Mouse (Mus musculus) embryonic facial prominence, embryonic 15.5 days (tissue): ENCODE data around the gene Mindy4. TPM values are rescaled to one million over a fixed set of nuclear protein-coding genes. Genes with fewer than 3 reads are reported as not detected.

ENCODE experiments used
- ATAC-seq: fragments of 200-750 bp; cut with Nextera tagmentation; 2 replicates; pipeline ENCODE4 v1.8.0; 2017; ENCODE audit warnings: low read depth, moderate TSS enrichment; ENCODE audit not compliant: insufficient number of reproducible peaks, low FRiP score, low TSS enrichment
- H3K27ac ChIP-seq: fragments of 300-500 bp; sonication (generic); replicated peaks from 2 replicates; pipeline ENCODE4 v1.5.1; 2015; ENCODE audit warnings: mild to moderate bottlenecking, inconsistent platforms
- H3K27me3 ChIP-seq: fragments of 300-500 bp; sonication (generic); 2 replicates; pipeline ENCODE4 v1.6.1; 2015; ENCODE audit warnings: inconsistent platforms
- H3K36me3 ChIP-seq: fragments of 300-500 bp; sonication (generic); 2 replicates; pipeline ENCODE4 v1.6.1; 2015; ENCODE audit warnings: mild to moderate bottlenecking, inconsistent platforms
- H3K4me1 ChIP-seq: fragments of 300-500 bp; sonication (generic); 2 replicates; pipeline ENCODE4 v1.6.1; 2015; ENCODE audit warnings: inconsistent platforms
- H3K4me2 ChIP-seq: fragments of 300-500 bp; sonication (generic); replicated peaks from 2 replicates; pipeline ENCODE4 v1.6.1; 2015; ENCODE audit warnings: mild to moderate bottlenecking, inconsistent platforms
- H3K4me3 ChIP-seq: fragments of 300-500 bp; sonication (generic); replicated peaks from 2 replicates; pipeline ENCODE4 v1.5.1; 2015; ENCODE audit warnings: mild to moderate bottlenecking, inconsistent platforms
- H3K9ac ChIP-seq: fragments of 300-500 bp; sonication (generic); 2 replicates; pipeline ENCODE4 v1.6.1; 2015; ENCODE audit warnings: inconsistent platforms
- H3K9me3 ChIP-seq: fragments of 300-500 bp; sonication (generic); replicated peaks from 2 replicates; pipeline ENCODE4 v1.6.1; 2016; ENCODE audit warnings: inconsistent platforms
- WGBS: fragments of 180-500 bp; shearing (Covaris S2); methylation state at CpG from one replicate; pipeline ENCODE4 v1.1.7; 2015; 5-methylcytosine and 5-hydroxymethylcytosine counted together
- polyA plus RNA-seq: library from polyadenylated mRNA; unstranded; fragments of >200 nt; fragmentation: Nextera tagmentation; extraction: Ambion mirVana; gene quantifications from 2 replicates; pipeline ENCODE4 v1.2.1, GENCODE M21; 2015

The Mindy4 gene
- polyA plus RNA-seq, 1 experiment from 2014 or later: 21.4 TPM

DNA sequence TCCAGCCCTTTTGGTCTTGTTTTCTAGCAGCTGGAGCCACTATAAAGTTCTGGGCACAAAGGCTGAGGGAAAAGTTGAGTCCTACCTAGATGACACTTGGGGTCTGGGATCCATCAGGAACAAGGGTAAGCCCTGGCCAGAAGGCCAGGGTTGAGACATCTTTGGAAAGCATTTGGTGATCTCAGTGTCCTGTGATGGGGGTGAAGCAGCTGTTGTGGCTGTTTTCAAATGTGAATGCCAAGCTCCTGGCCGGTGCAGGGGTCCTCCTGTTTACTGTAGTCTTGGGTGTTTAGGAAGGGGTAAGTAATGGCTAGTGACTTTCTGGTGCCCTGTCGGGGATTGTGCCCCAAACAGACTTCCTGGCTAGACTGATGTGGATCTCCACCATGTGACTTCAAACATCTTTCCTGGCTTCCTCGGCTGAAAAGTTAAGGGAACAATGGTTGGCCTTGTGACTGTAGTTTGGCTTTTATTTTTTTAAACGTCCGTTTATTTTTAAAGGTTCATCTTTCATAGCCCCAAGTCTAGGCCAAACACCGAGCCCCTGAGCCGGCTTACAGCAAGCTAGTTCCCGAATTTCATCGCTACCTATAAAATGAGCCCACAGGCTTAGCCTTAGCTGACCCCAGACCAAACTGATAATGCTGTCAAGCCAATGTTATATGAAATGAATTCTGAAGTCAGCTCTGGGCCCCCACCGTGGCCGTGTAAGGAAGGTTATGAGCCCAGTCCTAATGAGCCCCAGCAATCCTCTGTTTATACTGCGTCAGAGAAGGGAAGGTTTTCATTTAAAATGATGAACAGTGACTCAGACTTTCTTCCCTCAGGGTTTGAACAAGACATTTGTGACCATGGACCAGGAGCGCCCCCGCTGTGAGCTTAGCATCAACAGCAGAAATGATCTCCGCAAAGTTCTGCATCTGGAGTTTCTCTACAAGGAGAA, 7.5 kb downstream of the Mindy4 start:
- no peak overlapping the region for H3K9ac ChIP-seq
- ATAC-seq: no peak
- no peak overlapping the region for H3K4me3 ChIP-seq
- H3K9me3 ChIP-seq: no peaks in the 10 kb centered on the region
- WGBS: 40% methylated on average over 15 of the region's 15 CpGs
- no peaks in the 10 kb centered on the region for H3K27me3 ChIP-seq
- peaks cover 7% of the 10 kb centered on the region; the same call in 1 of the 2 replicates for H3K36me3 ChIP-seq
- peak overlapping the region; percentile 65 for H3K27ac ChIP-seq
- H3K4me2 ChIP-seq: no peak overlapping the region
- H3K4me1 ChIP-seq: 0 out of 2 replicates have a peak, but pooled peaks cover 11% of the 10 kb centered on the region

DNA sequence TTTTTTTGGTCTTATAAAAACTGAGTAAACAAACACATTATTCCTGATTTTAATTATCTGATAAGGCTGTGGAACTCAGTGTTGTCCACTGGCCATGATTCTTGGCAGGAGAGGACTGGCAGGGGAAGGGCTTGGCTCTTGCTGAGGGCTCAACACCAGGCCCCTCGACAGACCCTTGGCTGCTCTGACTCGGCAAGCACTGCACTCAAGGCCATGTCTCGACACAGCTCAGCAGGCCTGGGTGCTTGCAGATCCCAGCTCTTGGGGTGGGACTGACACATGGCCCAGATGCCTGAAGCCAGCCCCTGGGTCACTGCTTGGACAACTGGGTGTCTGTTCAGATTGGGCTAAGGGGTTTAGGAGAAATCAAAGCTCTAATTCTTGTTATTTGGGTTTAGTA, 11.4 kb downstream of the Mindy4 start:
- Histone ChIP-seq H3K27me3 (no peaks in the 10 kb centered on the region), H3K36me3 (peaks cover 33% of the 10 kb centered on the region), H3K4me1 (0 out of 2 replicates have a peak, but pooled peaks cover 8% of the 10 kb centered on the region), H3K4me2 (no peak overlapping the region), H3K4me3 (no peak overlapping the region), H3K9me3 (no peaks in the 10 kb centered on the region), H3K9ac (no peak overlapping the region), H3K27ac (no peak overlapping the region)
- WGBS: 75% methylated on average over 3 of the region's 3 CpGs
- ATAC-seq: no peak

DNA sequence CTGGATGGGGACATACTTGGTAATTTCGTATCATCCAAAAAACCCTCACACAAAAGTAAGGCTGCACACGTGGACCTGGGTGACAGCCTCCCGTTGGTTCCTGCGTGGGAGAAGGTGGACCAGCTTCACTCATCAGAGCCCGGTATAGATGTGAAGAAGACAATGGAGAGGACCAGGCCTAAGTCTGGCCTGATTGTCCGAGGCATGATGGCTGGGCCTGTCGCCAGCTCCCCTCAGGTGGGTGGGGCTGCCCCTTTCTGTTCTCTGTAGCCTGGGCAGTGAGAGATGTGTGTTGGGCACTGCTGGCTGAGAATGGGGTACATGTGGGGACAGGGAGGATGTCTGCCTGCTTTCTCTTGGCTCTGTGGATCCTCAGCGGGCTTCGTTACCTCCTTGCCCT, 15.0 kb downstream of the Mindy4 start:
- Histone ChIP-seq H3K4me3 (no peak overlapping the region), H3K9ac (no peak overlapping the region), H3K27ac (no peak overlapping the region), H3K36me3 (peaks cover 37% of the 10 kb centered on the region), H3K4me1 (no peaks in the 10 kb centered on the region), H3K27me3 (no peaks in the 10 kb centered on the region), H3K9me3 (no peaks in the 10 kb centered on the region), H3K4me2 (no peak overlapping the region)
- peak; percentile 17; the same call in 1 of the 2 replicates for ATAC-seq
- WGBS: 93% methylated on average over 9 of the region's 9 CpGs

DNA sequence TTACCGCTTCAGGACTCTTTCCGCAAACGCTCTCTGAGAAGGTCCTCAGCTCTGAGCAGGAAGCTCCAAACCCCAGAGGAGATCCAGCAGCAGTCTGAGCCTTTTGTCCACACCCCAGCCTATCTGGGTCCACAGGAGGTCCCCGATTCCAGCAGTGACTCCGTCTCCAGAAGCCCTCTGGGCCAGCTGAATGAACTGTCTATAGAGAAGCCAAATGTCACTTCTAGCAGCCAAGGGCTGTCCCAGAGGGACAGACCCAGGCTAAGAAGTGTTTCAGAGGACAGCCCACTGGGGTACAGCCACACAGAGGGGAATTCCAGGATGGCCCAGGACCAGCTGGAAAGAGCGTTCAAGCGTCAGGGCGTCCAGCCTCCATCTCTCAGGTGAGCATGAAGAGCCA, 20.8 kb downstream of the Mindy4 start:
- Histone ChIP-seq H3K4me3 (no peak overlapping the region), H3K27me3 (no peaks in the 10 kb centered on the region), H3K36me3 (peaks cover 29% of the 10 kb centered on the region), H3K9ac (no peak overlapping the region), H3K4me1 (no peaks in the 10 kb centered on the region), H3K9me3 (no peaks in the 10 kb centered on the region), H3K4me2 (no peak overlapping the region), H3K27ac (no peak overlapping the region)
- WGBS: 96% methylated on average over 8 of the region's 8 CpGs
- ATAC-seq: no peak

DNA sequence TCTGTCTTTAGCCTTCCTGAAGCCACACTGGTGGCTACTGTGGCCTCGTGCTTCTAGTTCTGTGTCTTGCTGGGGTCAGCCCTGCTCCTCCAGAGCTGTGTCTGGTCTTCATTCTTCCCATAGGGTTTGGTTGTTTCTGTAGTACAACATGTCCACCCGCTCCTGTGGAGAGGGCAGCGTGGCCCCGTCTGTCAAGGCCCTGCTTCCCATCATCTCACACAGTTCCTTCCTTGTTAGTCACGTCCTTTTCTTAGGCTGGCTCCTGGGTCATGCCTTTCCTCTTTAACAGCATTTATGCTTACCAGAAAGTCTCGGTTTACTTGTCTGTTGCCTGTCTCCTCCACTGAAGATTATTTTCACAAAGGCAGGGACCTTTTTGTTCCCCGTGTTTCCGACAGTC, 26.9 kb downstream of the Mindy4 start:
- Histone ChIP-seq H3K27ac (no peak overlapping the region), H3K9ac (no peak overlapping the region), H3K27me3 (no peaks in the 10 kb centered on the region), H3K4me3 (no peak overlapping the region), H3K4me2 (no peak overlapping the region), H3K4me1 (peaks cover 7% of the 10 kb centered on the region; the same call in 1 of the 2 replicates), H3K36me3 (peaks cover 10% of the 10 kb centered on the region), H3K9me3 (no peaks in the 10 kb centered on the region)
- no peak for ATAC-seq
- 82% methylated on average over 8 of the region's 8 CpGs for WGBS

DNA sequence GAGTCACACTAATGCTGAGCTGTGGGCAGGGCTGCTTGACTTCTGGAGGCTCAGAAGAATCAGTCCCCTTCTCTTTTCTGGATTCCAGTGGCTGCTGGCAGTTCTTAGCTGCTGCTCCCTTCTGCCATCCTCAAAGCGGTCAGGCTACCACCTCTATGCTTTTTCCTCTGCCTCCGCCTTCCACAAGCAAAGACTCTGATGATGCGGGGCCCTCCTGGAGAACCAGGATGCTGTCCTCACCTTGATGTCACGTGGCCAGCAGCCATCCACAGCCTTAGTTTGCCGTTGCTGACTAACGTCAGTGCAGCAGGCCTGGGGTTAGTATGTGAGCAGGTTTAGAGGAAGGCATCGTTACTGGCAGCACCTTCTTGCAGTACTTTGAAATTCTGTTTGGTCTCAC, 28.9 kb downstream of the Mindy4 start:
- no peak overlapping the region for H3K9ac ChIP-seq
- WGBS: 86% methylated on average over 7 of the region's 7 CpGs
- ATAC-seq: no peak
- no peaks in the 10 kb centered on the region for H3K9me3 ChIP-seq
- H3K36me3 ChIP-seq: peaks cover 10% of the 10 kb centered on the region
- peaks cover 7% of the 10 kb centered on the region; the same call in 1 of the 2 replicates for H3K4me1 ChIP-seq
- no peak overlapping the region for H3K27ac ChIP-seq
- H3K27me3 ChIP-seq: no peaks in the 10 kb centered on the region
- no peak overlapping the region for H3K4me3 ChIP-seq
- no peak overlapping the region for H3K4me2 ChIP-seq

DNA sequence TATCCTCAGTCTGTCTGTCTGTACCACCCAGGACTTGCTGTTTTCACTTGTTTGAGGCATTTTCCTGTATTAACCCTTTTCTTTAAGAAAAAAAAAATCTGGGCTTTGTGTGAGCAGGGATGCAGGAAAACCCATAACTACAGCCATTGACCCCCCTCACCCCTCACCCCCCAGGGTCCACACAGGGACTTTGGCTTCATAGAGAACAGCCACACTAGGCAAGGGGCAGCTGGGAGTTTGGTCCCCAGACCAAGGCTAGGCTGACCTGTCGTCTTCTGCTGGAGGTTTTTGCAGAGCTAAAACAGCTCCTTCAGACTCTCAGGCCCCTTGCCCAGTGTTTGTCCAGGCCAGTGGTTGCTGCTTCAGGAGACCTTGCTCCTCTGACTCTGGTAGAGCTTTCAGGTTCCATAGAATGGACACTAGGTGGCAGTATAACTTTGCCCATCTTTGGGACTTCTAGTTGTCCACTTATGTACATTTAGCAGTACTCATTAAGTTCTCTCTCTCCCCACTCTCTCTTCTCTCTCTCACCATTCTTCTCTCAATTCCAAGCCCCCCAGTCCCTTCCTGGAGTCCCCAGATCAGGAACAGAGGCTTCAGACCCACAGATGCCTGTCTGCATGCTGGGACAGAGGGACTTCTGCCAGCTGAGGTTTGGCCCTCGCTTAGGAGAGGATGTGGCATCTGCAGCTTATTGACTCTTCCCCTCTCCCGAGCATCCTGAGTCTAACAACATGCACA, 29.5 kb downstream of the Mindy4 start:
- Histone ChIP-seq H3K4me1 (peaks cover 7% of the 10 kb centered on the region; the same call in 1 of the 2 replicates), H3K27me3 (no peaks in the 10 kb centered on the region), H3K36me3 (peaks cover 10% of the 10 kb centered on the region), H3K9ac (no peak overlapping the region), H3K4me3 (no peak overlapping the region), H3K27ac (peak overlapping the region; percentile 51; the same call in 1 of the 2 replicates), H3K9me3 (no peaks in the 10 kb centered on the region), H3K4me2 (no peak overlapping the region)
- ATAC-seq: peak; percentile 74
- 40% methylated on average over 3 of the region's 3 CpGs for whole genome bisulfite sequencing

DNA sequence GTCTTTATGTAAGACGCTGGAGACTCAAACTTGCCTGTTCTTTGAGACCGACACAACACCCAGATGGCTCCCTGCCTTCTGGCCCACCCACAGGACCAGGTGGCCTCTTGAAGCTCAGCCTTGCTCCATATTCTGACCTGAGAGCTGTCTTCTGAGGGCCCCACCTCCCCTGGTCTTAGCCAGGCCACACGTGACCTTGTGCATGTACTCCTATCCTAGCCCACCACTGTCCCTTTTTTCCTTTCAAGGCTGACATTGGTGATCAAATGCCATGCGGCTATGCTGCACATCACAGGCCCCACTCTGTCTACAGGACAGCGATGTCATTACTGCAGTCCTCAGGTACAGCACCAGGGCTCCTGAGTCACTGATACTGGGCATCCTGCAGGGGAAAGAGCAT, 30.1 kb downstream of the Mindy4 start:
- WGBS: 76% methylated on average over 5 of the region's 5 CpGs
- Histone ChIP-seq H3K36me3 (peaks cover 10% of the 10 kb centered on the region), H3K4me3 (no peak overlapping the region), H3K4me2 (no peak overlapping the region), H3K4me1 (peaks cover 7% of the 10 kb centered on the region; the same call in 1 of the 2 replicates), H3K27ac (peak overlapping the region; percentile 66), H3K9me3 (no peaks in the 10 kb centered on the region), H3K9ac (no peak overlapping the region), H3K27me3 (no peaks in the 10 kb centered on the region)
- ATAC-seq: no peak

DNA sequence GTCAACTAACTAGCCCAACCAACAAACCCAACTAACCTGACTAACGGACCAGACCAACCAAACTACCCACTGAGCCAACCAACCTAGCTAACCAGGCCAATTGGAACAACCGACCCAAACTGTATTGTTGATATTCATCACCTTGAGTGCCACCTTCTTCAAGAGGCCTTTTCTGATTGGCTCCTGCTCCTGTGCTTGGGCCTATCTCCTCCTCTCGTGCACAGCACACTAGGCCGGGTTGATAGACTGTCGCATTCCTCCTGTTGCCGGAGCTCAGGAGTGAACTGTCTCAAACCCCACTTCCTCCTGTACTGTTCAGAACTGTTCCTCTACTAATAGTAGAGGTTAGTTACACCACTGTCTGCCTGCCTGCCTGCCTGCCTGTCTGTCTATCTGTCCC, 31.5 kb downstream of the Mindy4 start:
- ATAC-seq: no peak
- no peak overlapping the region for H3K27ac ChIP-seq
- H3K4me3 ChIP-seq: no peak overlapping the region
- peaks cover 7% of the 10 kb centered on the region; the same call in 1 of the 2 replicates for H3K4me1 ChIP-seq
- no peak overlapping the region for H3K9ac ChIP-seq
- 87% methylated on average over 6 of the region's 6 CpGs for WGBS
- no peaks in the 10 kb centered on the region for H3K9me3 ChIP-seq
- H3K36me3 ChIP-seq: peaks cover 10% of the 10 kb centered on the region
- no peaks in the 10 kb centered on the region for H3K27me3 ChIP-seq
- H3K4me2 ChIP-seq: no peak overlapping the region

DNA sequence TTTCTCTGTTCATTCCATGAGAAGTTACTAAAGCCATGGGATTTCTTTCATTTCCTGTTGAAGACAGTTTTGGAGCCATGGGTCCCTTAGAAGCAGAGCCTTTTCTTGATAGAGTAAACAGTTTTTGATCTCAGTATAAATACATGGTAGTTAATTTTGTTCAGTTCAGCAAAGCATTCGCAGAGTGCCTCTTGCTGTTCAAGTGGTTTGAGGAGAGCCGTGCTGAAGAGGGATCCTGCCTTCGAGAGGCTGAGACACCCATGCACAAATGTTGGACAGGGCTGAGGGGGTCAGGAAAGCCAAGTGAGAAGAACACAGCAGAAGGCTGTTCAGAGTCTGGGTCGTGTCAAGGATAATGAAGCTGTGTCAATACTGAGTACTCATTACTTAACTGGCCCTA, 32.5 kb downstream of the Mindy4 start:
- no peaks in the 10 kb centered on the region for H3K9me3 ChIP-seq
- no peak for ATAC-seq
- H3K4me3 ChIP-seq: no peak overlapping the region
- no peaks in the 10 kb centered on the region for H3K27me3 ChIP-seq
- no peak overlapping the region for H3K9ac ChIP-seq
- no peak overlapping the region for H3K4me2 ChIP-seq
- WGBS: 78% methylated on average over 4 of the region's 4 CpGs
- no peak overlapping the region for H3K27ac ChIP-seq
- H3K36me3 ChIP-seq: peaks cover 5% of the 10 kb centered on the region; the same call in 1 of the 2 replicates
- peaks cover 7% of the 10 kb centered on the region; the same call in 1 of the 2 replicates for H3K4me1 ChIP-seq

DNA sequence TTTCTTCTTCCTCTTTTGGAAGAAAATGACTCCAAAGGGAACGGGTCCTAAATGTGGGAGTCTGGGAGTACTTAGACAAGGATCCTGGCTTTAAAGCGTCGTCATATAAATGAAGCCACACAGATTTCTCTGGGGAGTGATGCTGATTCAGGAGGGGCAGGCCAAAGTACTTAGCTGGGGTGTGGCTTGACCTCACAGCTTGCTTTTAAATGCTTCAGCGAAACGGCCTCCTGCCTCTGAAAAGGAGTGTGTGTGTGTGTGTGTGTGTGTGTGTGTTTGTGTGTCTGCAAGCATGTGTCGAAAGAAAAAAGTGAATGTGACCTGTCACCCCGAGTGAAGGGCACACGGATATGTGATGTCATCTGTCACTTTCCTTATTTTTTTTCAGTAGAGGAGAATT, 36.7 kb downstream of the Mindy4 start:
- H3K4me2 ChIP-seq: no peak overlapping the region
- ATAC-seq: no peak
- 53% methylated on average over 8 of the region's 8 CpGs for WGBS
- peaks cover 7% of the 10 kb centered on the region for H3K4me1 ChIP-seq
- no peak overlapping the region for H3K27ac ChIP-seq
- H3K9me3 ChIP-seq: no peaks in the 10 kb centered on the region
- H3K27me3 ChIP-seq: no peaks in the 10 kb centered on the region
- no peak overlapping the region for H3K9ac ChIP-seq
- 0 out of 2 replicates have a peak, but pooled peaks cover 15% of the 10 kb centered on the region for H3K36me3 ChIP-seq
- H3K4me3 ChIP-seq: no peak overlapping the region
